Mouse (Mus musculus) brain, adult 2 months (tissue): ENCODE measurements around the gene Opcml.

ENCODE experiments used
- DNase-seq: peaks from one replicate; pipeline ENCODE4 v3.0.0; 2011; ENCODE audit warnings: low read depth, low spot score

Opcml gene

GRCm38 (mm10) chr9:28317881-28318280 is 527.3 kb downstream of the Opcml start:
- no peak for DNase-seq

GRCm38 (mm10) chr9:28319021-28319755 is 528.6 kb downstream of the Opcml start:
- peak; percentile 54 for DNase-seq

GRCm38 (mm10) chr9:28319802-28320201 is 529.2 kb downstream of the Opcml start:
- no peak for DNase-seq

- peak; percentile 77 for DNase-seq
Observed at GRCm38 (mm10) chr9:28327985-28328384, 537.4 kb downstream of the Opcml start.

GRCm38 (mm10) chr9:28328434-28328833 is 537.9 kb downstream of the Opcml start:
- DNase-seq: no peak

- DNase-seq: no peak
Observed at GRCm38 (mm10) chr9:28329477-28329876, 538.9 kb downstream of the Opcml start.

GRCm38 (mm10) chr9:28336511-28337208 is 546.1 kb downstream of the Opcml start:
- peak; percentile 83 for DNase-seq

GRCm38 (mm10) chr9:28337837-28338236 is 547.3 kb downstream of the Opcml start:
- peak; percentile 75 for DNase-seq

- no peak for DNase-seq
Observed at GRCm38 (mm10) chr9:28354978-28355377, 564.4 kb downstream of the Opcml start.

- DNase-seq: peak; percentile 58
Observed at GRCm38 (mm10) chr9:28357946-28358345, 567.4 kb downstream of the Opcml start.

GRCm38 (mm10) chr9:28360691-28361090 is 570.1 kb downstream of the Opcml start:
- peak; percentile 87 for DNase-seq

- peak; percentile 81 for DNase-seq
Observed at GRCm38 (mm10) chr9:28364473-28365159, 574.0 kb downstream of the Opcml start.

- peak; percentile 41 for DNase-seq
Observed at GRCm38 (mm10) chr9:28365160-28365473, 574.5 kb downstream of the Opcml start.

GRCm38 (mm10) chr9:28386527-28387175 is 596.1 kb downstream of the Opcml start:
- peak; percentile 92 for DNase-seq

- DNase-seq: no peak
Observed at GRCm38 (mm10) chr9:28395222-28395621, 604.6 kb downstream of the Opcml start.

- DNase-seq: no peak
Observed at GRCm38 (mm10) chr9:28395638-28396037, 605.1 kb downstream of the Opcml start.

GRCm38 (mm10) chr9:28402770-28403650 is 612.4 kb downstream of the Opcml start:
- DNase-seq: peak; percentile 85

- DNase-seq: peak; percentile 94
Observed at GRCm38 (mm10) chr9:28403831-28404562, 613.4 kb downstream of the Opcml start.

GRCm38 (mm10) chr9:28404616-28405015 is 614.0 kb downstream of the Opcml start:
- DNase-seq: peak; percentile 66

- DNase-seq: peak; percentile 91
Observed at GRCm38 (mm10) chr9:28405816-28406215, 615.2 kb downstream of the Opcml start.
